Mouse (Mus musculus): ENCODE data around the gene Dync1i2. TPM values are rescaled to one million over a fixed set of nuclear protein-coding genes. Genes with fewer than 3 reads are reported as not detected.

Dync1i2 gene
- total RNA-seq, 1 experiment from 2014 or later: 141 TPM

DNA sequence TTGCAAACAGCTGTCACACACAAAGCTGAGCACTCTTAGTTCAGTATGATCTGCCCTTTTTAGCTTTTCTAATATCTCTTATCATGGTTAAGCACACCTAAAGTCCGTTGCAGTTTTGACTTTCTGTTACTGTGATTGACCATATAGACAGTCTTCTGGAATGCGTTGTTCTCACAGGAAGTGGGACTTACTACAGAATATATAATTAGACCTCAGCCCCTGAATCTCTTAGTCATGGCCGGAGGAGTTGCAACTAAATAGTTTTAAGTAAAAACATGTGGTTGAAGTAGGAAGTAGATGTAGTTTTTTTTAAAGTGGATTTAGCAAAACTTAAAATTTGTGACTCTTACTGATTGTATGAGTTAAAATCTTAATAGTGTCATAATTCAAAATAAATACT is 36.6 kb downstream of the Dync1i2 start:
- ATAC-seq (replicated peaks; ENCODE audit: insufficient number of reproducible peaks, low FRiP score, low TSS enrichment, poor library complexity, severe bottlenecking): no peak

DNA sequence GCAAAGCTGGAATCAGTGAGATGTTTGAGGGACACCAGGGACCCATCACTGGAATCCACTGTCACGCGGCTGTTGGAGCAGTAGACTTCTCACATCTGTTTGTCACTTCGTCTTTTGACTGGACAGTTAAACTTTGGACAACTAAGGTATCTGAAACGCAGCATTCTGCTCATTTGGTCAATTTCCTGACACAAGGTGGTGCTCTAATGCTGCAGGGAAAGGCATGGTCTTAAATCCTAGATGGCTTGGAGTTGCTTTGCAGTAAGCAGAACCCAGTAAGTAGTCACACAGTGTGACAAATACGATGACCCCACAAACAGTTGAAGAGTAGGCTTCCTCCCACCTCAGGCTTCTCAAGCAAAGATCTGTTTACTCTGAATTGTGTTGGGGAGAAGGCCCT is 39.3 kb downstream of the Dync1i2 start:
- ATAC-seq (replicated peaks; ENCODE audit: insufficient number of reproducible peaks, low FRiP score, low TSS enrichment, poor library complexity, severe bottlenecking): no peak

DNA sequence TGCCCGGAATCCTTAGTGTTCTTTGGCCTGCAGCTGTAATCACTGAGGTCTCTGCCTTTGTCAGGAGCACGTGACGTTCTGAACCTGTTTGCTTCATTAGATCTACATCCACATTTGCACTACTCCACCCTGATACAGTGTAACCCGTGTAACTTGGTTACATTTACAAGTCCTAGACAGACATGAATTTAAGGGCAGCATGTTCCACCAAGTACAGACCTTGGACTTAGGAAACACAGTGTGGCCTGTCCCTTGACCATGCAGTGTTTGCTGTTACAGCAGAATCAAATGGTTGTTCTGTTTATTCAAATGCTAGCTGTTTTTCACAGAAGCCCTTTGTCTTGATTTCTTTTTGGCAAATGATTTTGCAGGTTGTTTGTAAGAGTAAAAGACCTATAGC is 43.3 kb downstream of the Dync1i2 start:
- no peak for ATAC-seq (replicated peaks; ENCODE audit: insufficient number of reproducible peaks, low FRiP score, low TSS enrichment, poor library complexity, severe bottlenecking)

- ATAC-seq (replicated peaks; ENCODE audit: insufficient number of reproducible peaks, low FRiP score, low TSS enrichment, poor library complexity, severe bottlenecking): no peak
These were observed 45.1 kb downstream of the Dync1i2 start for GRCm38 (mm10) chr2:71256581-71256980.

DNA sequence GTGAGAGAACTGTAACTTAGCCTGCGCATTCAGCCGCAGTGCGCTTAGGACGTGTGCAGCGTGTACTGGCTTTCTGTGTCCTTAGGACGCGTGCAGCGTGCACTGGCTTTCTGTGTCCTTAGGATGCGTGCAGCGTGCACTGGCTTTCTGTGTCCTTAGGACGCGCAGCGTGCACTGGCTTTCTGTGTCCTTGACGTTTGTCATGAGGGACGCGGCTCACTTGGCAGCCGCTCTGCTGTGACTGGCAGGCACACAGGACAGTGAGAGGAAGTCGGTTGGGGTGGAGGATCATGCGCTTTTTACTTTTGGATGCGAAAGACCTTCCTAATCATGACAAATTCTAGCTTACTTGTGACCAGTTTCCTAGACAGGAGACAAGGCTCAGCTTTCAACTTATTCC is 53.1 kb downstream of the Dync1i2 start:
- no peak for ATAC-seq (replicated peaks; ENCODE audit: insufficient number of reproducible peaks, low FRiP score, low TSS enrichment, poor library complexity, severe bottlenecking)

- no peak for ATAC-seq (replicated peaks; ENCODE audit: insufficient number of reproducible peaks, low FRiP score, low TSS enrichment, poor library complexity, severe bottlenecking)
These were observed 57.2 kb downstream of the Dync1i2 start for GRCm38 (mm10) chr2:71268691-71269090.

GRCm38 (mm10) chr2:71269332-71269731 is 57.8 kb downstream of the Dync1i2 start:
- no peak for ATAC-seq (replicated peaks; ENCODE audit: insufficient number of reproducible peaks, low FRiP score, low TSS enrichment, poor library complexity, severe bottlenecking)

DNA sequence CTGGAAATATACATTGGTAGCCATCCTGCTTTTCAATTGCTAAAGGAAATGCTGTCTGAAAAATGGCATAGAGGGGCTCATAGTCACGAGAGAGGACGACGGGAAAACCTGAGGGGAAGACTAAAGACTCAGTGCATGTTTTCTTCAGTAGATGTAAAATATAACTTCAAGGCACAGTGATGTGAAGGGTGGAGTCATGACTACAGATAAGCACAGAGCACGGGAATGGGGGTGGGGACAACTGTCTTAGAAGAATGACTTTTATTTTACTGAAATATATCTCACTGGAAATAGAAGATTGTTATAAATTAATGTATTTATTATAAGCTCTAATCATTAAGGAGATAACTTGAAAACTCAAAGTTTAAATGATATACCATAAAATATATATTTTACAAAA is 58.6 kb downstream of the Dync1i2 start:
- no peak for ATAC-seq (replicated peaks; ENCODE audit: insufficient number of reproducible peaks, low FRiP score, low TSS enrichment, poor library complexity, severe bottlenecking)

DNA sequence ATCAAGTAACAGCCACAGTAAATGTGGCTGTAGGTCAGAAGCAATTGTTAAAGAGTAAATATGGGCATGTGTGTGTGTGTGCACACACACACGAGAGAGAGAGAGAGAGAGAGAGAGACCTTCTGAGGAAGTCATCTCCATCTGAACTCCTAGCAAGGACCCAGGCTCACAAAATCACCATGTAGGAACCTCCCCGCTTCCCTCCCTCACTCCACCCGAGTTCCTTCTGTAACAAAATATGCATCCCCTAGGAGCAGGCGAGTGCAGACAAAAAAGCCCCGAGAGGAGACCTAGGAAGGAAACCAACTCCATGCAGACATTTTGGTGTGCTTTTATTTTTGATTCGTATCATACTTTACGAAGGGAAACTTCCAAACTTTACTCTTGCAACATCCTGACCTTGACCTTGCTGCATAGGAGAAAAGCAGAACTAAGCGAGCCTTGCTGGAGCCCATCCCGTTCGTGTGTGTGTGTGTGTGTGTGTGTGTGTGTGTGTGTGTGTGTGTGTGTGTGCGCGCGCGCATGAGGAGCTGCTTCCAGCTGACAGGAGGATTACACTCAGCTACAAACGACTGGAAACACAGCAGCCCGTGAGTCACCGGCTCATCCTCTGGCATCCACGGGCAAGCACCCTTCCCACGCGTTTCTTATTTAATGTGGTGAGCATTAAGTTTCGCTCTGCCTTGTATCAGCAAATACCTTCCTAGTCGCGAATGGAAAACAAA is 62.6 kb downstream of the Dync1i2 start:
- ATAC-seq (replicated peaks; ENCODE audit: insufficient number of reproducible peaks, low FRiP score, low TSS enrichment, poor library complexity, severe bottlenecking): peak; percentile 79

DNA sequence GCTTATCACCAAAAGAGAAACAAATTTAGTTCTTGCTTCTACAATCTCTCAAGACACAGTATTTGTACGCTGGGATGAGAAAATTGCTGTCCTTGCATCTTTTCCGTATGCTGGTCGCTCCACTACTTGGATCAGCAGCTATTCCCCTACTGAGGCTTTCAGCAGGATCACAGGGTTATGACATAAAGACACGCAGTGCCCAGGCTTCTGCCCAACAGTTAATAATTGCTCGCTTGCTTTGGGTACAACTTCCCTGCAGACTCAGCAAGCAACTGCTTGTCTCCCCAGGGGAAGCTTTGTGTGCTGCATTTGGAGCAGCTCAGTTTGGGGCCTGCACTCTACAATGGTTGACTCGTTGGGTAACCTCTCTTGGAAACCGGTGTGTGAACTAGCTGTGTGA is 64.2 kb downstream of the Dync1i2 start:
- ATAC-seq (replicated peaks; ENCODE audit: insufficient number of reproducible peaks, low FRiP score, low TSS enrichment, poor library complexity, severe bottlenecking): no peak

DNA sequence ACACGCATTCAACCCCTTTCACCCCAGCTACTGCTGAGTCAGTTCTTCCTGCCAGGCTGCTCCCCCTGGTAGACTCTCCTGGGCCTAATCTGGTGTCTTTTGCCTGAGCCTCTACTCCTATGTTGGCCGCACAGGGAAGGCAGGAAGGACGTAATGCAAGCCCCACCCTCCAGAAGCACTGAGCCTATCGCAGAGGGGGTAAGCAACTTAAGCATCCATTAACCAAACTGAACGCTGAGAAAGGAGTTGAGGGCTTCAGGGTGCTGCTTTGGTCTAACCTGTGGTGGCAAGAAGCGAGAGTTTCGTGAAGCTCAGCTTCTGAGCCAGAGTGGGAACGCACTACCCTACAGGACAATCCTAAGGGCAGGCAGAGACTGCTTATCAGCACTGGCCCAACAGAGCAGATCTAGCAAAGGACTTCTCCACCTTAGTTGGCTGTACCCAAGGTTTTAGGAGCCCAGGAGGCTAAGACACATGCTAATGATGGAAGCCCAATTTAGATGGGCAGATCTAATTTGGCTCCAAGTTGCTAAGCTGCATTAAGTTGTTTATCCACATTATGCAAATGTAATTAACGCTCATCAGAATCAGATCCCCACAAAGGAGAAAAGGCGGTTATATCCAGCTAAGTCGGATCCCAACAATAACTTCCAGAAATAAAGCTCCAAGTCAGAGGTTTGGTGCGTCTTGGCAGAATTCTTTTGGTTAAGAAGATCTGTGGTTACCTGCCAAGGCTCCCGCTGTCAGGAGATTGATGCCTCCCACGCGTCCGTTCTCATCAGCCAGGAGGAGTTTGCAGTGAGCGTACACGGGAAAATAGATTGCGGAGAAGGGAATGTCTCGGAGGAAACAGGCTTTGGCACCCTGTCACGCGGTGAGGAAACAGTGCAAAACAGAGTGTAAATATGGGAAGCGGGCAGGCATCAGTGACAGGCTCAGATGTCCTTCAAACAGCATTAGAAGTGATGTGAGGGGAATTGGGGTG is 67.6 kb downstream of the Dync1i2 start:
- ATAC-seq (replicated peaks; ENCODE audit: insufficient number of reproducible peaks, low FRiP score, low TSS enrichment, poor library complexity, severe bottlenecking): no peak

GRCm38 (mm10) chr2:71281981-71282380 is 70.5 kb downstream of the Dync1i2 start:
- ATAC-seq (replicated peaks; ENCODE audit: insufficient number of reproducible peaks, low FRiP score, low TSS enrichment, poor library complexity, severe bottlenecking): no peak

GRCm38 (mm10) chr2:71290107-71290775 is 78.7 kb downstream of the Dync1i2 start:
- no peak for ATAC-seq (replicated peaks; ENCODE audit: insufficient number of reproducible peaks, low FRiP score, low TSS enrichment, poor library complexity, severe bottlenecking)

DNA sequence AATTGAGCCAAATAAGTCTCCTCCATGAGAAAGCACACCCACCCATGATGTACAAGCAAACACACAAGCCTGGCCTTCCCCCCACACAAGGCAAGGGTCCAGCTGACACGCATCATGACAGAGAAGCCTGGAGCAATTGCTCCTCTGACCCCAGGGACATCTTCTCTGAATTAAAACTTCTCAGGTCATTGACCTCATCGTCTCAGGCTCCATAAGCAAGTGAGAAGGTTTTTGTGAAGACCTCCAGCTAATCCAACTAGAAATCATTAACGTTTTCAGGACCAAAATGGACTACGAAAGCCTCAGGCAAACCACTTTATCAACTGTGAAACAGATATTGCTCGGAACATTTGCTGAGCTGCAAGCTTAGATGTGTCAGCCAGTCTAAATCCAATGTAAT is 80.1 kb downstream of the Dync1i2 start:
- ATAC-seq (replicated peaks; ENCODE audit: insufficient number of reproducible peaks, low FRiP score, low TSS enrichment, poor library complexity, severe bottlenecking): no peak

- no peak for ATAC-seq (replicated peaks; ENCODE audit: insufficient number of reproducible peaks, low FRiP score, low TSS enrichment, poor library complexity, severe bottlenecking)
These were observed 82.5 kb downstream of the Dync1i2 start for GRCm38 (mm10) chr2:71293983-71294382.

- ATAC-seq (replicated peaks; ENCODE audit: insufficient number of reproducible peaks, low FRiP score, low TSS enrichment, poor library complexity, severe bottlenecking): no peak
These were observed 83.0 kb downstream of the Dync1i2 start for GRCm38 (mm10) chr2:71294489-71294888.

DNA sequence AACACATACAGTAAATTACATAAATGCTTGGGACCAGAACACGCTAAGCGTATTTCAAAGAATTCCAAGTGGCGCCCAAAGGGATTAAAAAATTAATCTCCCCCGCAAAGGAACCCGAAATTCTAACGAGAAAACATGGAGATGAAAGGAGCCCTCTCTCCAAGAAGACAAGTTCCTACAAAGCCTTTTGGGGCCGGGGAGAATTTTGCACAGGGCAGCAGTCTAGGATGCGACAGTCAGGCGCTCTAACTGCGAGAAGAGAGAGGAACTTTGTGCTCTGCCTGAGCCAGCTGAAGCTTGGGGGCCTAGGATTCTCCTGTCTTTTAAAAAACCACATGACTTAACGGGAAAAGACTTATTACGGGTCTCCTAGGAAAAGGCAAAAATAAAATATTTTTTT is 84.3 kb downstream of the Dync1i2 start:
- no peak for ATAC-seq (replicated peaks; ENCODE audit: insufficient number of reproducible peaks, low FRiP score, low TSS enrichment, poor library complexity, severe bottlenecking)

DNA sequence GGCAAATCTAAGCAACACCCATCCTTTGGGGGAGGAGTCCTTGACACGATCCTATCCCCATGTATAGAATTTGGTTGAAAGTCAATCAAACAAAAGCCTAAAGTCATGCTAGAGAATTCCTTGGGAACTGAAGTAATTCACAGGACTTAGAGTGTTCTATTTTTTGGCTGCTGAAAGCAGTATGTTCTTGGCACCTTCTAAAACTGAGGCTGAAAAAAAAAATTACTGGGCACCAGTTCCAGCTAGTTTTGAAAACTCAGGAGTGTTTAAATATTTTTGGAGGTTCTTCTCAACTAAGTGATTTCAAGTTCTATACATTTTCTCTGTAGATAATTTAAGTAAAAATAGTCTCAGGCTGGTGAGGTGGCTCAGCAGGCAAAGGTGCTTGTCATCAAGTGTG is 86.0 kb downstream of the Dync1i2 start:
- ATAC-seq (replicated peaks; ENCODE audit: insufficient number of reproducible peaks, low FRiP score, low TSS enrichment, poor library complexity, severe bottlenecking): no peak

DNA sequence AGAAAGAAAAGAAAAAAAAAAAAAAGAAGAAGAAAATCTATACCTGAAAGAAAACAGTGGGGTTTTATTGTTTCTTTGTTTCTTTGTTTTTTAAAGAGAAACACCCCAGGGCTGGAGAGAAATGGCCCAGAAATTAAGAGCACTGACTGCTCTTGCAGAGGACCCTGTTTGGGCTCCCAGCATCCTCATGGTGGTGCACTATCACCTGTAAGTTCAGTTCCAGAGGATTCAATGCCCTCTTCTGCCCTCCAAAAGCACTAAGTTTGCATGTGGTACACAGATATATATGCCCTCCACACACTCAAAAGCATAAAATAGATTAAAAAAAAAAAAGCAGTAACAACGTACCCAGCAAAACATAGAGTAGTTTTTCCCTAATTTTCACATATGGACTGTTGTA is 87.2 kb downstream of the Dync1i2 start:
- no peak for ATAC-seq (replicated peaks; ENCODE audit: insufficient number of reproducible peaks, low FRiP score, low TSS enrichment, poor library complexity, severe bottlenecking)

Measured in monocyte, adult 5-6 weeks (primary cell).